Mouse (Mus musculus): ENCODE results near the gene Misp. TPM values are rescaled to one million over a fixed set of nuclear protein-coding genes. Genes with fewer than 3 reads are reported as not detected.
A peak's percentile ranks its signal among the peaks of the same experiment; 100 is the strongest.

Misp gene
- total RNA-seq, 2 experiments from 2014 or later = 0.82 to 1.4 TPM

DNA sequence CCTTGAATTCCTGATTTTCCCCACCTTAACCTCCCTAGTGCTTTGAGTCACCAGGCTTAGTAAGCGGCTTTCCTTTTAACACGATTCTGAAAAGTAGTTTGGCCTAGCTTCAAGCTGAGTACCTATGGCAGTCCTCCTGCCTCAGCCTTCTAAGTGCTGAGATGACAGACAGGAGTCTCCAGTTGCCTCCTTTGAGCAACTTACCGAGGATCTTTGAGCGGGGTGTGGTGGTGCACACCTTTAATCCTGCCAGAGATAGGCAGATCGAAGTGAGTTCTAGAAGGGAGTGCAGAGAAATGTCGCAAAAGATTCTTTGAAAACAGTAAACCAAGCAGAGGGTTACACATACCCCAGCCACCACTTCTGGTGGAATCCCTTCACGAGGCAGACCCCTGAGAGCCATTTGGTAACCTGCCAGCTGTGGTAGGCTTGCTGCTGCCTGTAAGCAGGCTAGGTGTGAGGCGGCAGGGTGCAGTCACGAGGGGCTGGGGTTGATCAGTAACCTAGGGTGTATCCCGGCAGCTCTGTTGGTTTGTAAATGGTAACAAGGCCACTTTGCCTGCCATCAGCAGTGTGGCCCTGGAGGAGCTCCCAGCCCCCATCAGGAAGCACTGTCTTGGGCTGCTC lies 34.9 kb downstream of the Misp start:
- no peak for DNase-seq

DNA sequence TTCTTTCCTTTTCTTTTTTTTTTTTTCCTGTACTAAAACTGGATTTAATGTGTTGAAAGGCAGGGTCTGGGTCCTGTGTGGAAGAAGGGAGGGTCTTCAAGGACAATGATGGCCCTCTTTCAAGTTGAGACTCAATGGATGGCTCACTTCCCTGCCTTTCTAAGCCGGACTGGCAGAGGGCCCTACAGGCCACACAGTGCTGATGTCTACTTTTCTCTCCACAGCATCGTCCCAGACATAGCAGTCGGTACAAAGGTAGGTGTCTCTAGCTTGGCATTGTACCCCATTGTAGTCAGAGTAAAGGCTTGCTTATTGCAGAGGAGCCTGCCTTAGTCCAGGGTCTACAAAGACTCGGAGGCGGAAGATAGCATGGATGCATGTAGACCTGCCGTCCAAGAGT lies 35.5 kb downstream of the Misp start:
- no peak for DNase-seq

DNA sequence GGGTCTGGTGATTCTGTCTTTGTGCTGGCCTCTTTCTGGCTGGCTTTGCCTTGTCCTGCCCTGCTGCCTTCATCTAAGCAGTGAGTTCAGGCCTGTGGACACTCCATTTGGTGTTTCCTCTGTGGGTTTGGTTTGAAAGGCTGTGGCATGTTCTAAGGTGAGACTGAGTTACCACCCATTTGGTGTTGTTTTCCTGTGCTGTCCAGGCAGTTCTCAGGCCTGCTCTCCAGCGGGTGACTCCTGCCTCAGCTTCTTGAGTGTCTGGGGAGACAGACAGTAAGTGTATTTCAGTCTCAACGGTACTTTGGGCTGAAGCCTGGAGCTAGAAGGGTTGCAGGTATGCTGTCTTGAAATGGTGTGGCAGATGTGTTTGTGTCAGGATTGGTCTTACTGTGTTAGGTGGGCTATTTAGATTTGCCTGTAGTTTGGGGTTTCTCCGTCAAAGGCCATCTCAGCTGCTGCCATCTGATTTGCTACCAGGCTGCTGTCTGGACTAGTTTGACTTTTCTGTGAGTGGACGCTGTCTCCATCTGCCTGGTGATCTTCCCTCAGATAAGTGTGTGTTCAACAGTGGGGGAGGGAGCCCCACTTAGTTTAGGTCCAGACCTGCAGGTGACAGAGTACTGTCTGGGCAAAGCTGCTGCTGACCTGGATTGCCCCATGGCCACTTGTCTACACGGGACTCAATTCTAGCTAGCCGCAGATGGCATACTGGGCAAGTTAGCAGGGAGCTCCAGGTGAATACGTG lies 36.1 kb downstream of the Misp start:
- no peak for DNase-seq

- no peak for DNase-seq
These were observed 36.6 kb downstream of the Misp start for GRCm38 (mm10) chr10:79857452-79857811.

DNA sequence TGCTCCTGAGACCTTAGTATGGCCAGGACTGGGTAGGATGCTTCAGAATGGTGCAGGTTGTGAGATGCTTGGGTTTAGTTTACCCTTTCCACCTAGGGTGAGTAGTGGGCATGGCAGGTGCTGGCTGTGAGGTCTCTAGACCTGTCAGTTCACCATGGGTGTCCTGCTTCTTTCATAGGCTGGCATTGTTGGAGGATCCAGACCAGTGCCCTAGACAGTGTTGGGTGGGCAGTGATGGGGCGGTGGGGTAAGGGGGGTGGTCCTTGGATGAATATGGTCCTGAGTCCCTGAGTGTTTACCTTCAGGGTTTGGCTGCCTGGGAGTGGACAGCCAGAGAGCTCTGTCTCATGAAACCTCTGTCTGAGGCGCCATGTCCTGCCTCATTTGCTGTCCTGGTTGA lies 37.1 kb downstream of the Misp start:
- DNase-seq = no peak

DNA sequence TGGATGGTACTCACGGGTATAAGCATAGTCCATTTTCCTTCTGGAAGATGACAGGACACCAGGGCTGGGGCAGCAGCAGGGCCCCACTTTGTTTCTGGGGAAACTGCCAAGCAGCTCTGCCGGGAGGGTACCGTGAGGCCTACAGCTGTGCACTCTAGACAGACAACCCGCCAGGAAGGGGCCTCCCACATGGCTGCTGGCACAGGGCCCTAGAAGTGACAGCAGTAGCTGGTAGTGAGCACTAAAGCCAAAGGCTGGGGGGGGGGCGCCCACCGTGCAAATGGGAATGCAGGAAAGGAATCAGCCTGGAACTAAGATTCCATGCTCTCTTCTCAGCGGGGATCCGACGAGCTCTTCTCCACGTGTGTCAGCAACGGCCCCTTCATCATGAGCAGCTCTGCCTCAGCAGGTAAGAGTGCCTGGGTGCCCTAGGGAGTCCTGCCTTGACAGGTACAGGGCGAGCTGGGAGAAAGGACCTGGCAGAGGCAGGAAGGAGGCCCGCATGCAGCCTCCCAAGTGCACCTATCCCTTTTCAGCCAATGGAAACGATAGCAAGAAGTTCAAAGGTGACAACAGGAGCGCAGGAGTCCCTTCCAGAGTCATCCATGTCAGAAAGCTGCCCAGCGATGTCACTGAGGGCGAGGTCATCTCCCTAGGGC lies 37.8 kb downstream of the Misp start:
- DNase-seq = peak; percentile 67 to 78

- DNase-seq = no peak
These were observed 38.3 kb downstream of the Misp start for GRCm38 (mm10) chr10:79859116-79859515.

GRCm38 (mm10) chr10:79860079-79860911 lies 39.5 kb downstream of the Misp start:
- DNase-seq = no peak

- DNase-seq = no peak
These were observed 40.6 kb downstream of the Misp start for GRCm38 (mm10) chr10:79861230-79862048.

GRCm38 (mm10) chr10:79862049-79862788 lies 41.4 kb downstream of the Misp start:
- DNase-seq = no peak

GRCm38 (mm10) chr10:79862925-79863324 lies 42.1 kb downstream of the Misp start:
- no peak for DNase-seq

- DNase-seq = no peak
These were observed 43.8 kb downstream of the Misp start for GRCm38 (mm10) chr10:79864351-79865188.

DNA sequence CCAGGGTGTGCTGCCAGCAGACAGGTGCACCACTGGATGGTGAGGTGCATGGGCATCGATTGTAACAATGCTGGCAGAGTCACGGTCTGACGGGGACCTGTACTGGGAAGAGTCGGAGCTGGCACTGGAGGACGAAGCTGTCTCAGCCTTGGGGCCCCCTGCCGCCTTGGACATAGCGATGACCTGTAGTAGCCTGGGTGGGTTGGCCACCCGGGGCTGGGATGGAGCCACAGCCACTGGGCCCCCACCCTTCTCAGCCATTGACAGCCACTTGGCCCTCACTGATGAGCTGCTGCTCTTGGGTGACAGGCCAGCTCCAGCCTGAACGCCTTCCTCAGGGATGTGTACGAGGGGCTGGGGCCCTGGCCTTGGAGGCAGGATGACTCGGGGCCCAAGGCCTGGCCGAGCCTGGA lies 44.4 kb downstream of the Misp start:
- no peak for DNase-seq

DNA sequence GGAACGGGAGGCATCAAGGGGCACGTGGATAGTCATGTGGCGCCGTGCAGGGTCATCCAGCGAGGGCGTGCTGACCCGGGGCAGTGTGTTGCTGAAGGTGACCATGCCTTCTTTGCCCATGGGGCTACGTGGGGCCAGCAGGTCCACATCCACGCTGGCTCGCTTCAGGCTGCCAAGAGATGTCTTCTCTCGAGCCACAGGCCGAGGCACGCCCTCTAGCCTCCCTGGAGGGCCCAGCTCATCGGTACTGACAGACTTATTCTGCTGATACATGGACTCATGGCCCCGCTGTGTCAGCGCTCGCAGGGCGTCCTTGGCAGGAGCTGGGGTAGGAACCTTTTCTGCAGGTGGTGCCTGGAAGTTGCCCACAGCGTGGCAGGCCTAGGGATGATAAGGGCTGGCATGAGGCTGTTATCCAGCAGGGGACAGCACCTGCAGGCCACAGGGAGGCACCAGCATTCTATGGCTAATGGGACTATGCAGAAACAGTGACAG lies 45.1 kb downstream of the Misp start:
- DNase-seq = no peak

DNA sequence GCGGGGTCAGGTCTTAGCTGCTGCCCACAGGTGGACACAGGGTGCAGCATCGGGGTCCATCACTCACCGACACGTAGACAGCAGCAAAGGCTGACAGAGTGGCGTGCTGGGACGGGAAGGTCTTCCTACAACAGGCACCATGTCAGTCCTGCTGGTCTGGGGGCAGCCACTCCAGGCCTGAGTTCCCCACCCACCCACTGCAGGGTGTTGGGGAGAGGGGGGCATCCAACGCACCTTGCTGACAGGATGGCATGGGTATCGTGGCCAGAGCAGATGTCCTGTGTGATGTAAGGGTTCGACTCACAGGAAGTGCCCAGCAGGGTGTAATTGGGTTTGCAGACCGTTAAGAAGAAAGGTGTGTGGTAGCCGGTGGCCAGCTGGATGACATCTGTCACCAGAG lies 45.8 kb downstream of the Misp start:
- DNase-seq = no peak

- no peak for DNase-seq
These were observed 51.1 kb downstream of the Misp start for GRCm38 (mm10) chr10:79871845-79872244.

- no peak for DNase-seq
These were observed 52.1 kb downstream of the Misp start for GRCm38 (mm10) chr10:79872862-79873261.

- no peak for DNase-seq
These were observed 52.5 kb downstream of the Misp start for GRCm38 (mm10) chr10:79873313-79873712.

DNA sequence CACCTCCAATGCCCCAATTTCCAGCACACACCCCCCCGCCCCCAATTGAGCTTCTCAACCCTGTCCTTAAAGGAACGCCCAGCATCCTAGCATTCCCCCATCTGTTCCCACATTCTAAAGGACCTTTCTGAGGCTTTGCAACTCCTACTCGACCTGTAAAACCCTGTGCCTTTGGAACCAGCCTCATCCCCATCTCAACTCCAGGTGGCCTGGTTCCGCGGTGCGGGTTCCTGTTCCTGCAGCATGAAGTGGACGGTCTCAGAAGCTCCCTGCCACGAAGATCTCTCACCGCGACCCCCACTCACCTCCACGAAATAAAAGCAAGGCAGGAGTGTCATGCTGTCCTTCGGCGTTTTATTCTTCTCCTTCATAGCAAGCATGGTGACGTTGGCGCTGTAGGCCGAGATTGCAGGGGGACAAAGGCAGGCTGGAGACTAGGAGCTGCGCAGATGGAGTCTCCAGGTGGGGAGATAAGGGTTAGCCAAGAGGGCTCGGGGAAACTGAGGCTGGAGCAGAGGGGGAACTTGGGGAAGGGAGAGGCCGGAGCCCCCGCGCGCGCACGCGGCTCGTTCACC lies 53.0 kb downstream of the Misp start:
- no peak for DNase-seq
